Mouse (Mus musculus) stomach, embryonic 15.5 days (tissue): ENCODE data around the gene Lrp6. TPM values are rescaled to one million over a fixed set of nuclear protein-coding genes. Genes with fewer than 3 reads are reported as not detected.

Source experiments
- ATAC-seq: fragments of 200-750 bp; cut with Nextera tagmentation; 2 replicates; pipeline ENCODE4 v1.8.0; 2017; ENCODE audit warnings: low read depth, moderate number of reproducible peaks, moderate TSS enrichment; ENCODE audit not compliant: insufficient read depth, low FRiP score
- H3K27ac ChIP-seq: fragments of 300-500 bp; sonication (generic); 2 replicates; pipeline ENCODE4 v1.5.1; 2015; ENCODE audit warnings: mild to moderate bottlenecking, inconsistent platforms
- H3K27me3 ChIP-seq: fragments of 300-500 bp; sonication (generic); replicated peaks from 2 replicates; pipeline ENCODE4 v1.6.1; 2015; ENCODE audit warnings: inconsistent platforms
- H3K36me3 ChIP-seq: fragments of 300-500 bp; sonication (generic); 2 replicates; pipeline ENCODE4 v1.6.1; 2015; ENCODE audit warnings: inconsistent platforms
- H3K4me1 ChIP-seq: fragments of 300-500 bp; sonication (generic); 2 replicates; pipeline ENCODE4 v1.6.1; 2015; ENCODE audit warnings: inconsistent platforms
- H3K4me2 ChIP-seq: fragments of 300-500 bp; sonication (generic); 2 replicates; pipeline ENCODE4 v1.6.1; 2015; ENCODE audit warnings: mild to moderate bottlenecking, inconsistent platforms
- H3K4me3 ChIP-seq: fragments of 300-500 bp; sonication (generic); replicated peaks from 2 replicates; pipeline ENCODE4 v1.5.1; 2015; ENCODE audit warnings: inconsistent platforms
- H3K9ac ChIP-seq: fragments of 300-500 bp; sonication (generic); 2 replicates; pipeline ENCODE4 v1.6.1; 2015; ENCODE audit warnings: inconsistent platforms
- H3K9me3 ChIP-seq: fragments of 300-500 bp; sonication (generic); 2 replicates; pipeline ENCODE4 v1.6.1; 2016; ENCODE audit warnings: inconsistent platforms
- WGBS: fragments of 180-500 bp; shearing (Covaris S2); methylation state at CpG from one replicate; pipeline ENCODE4 v1.1.7; 2015; 5-methylcytosine and 5-hydroxymethylcytosine counted together
- polyA plus RNA-seq: library from polyadenylated mRNA; unstranded; fragments of >200 nt; fragmentation: Nextera tagmentation; extraction: Ambion mirVana; gene quantifications from 2 replicates; pipeline ENCODE4 v1.2.1, GENCODE M21; 2015

Lrp6 gene
- polyA plus RNA-seq, 1 experiment from 2014 or later, result 26.5 TPM

DNA sequence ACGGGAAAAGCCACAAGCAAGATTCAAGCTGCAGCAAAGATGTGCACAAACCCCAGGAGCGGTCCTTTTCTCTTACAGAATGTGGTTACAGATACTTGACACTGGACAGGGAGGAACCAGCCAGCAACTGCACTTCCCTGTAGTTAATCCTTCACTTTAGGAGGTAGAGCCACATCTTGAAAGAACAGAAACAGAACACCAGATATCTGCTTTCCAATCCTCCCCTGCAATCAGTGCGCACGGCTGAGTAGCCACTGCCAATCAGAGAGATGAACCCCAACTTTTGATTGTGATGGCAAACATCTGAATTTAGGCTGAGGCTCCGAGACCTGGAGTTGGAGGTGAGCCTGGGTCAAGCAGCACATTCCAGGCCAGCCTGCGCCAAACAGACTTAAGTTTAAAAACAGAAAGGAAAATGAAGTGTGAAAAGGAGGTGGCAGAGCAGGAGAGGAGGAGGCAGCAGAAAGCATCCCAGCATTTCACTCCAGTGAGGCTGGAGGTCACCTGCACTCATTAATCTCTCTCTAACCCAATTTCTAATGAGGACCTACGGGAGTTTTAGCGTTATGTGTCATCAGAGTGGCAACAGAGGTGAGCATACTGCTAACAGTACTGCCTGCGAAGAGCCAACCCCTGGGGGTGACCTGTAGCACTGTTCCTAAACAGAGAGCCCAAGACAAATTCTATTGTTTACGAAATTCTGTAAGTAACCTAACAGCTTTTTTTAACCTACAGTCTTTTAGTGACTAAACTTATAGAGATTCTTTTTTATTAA lies 39.8 kb downstream of the Lrp6 start:
- Histone ChIP-seq H3K27ac (no peak overlapping the region), H3K4me3 (no peak overlapping the region), H3K9ac (no peak overlapping the region), H3K36me3 (no peaks in the 10 kb centered on the region), H3K4me1 (0 out of 2 replicates have a peak, but pooled peaks cover 5% of the 10 kb centered on the region), H3K9me3 (no peaks in the 10 kb centered on the region), H3K4me2 (no peak overlapping the region), H3K27me3 (no peaks in the 10 kb centered on the region)
- no peak for ATAC-seq
- WGBS, result 49% methylated on average over 10 of the region's 10 CpGs

DNA sequence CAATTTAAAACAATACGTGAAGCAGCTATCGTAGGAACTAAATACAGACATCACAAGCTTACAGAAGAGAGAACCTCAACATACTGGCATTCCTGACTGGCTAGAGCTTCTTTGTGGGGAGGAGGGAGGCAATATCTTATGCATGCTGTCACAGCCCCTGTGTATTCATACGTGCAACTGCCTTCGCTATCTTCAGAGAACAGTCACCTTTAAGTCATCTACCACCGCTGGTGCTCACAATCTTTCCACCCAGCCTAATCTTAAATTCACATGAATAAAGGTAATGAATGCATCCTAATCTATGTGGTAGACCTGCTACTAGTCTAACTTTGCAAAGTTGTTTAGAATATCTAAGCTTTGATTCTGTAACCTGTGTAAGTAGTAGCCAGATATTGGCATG lies 40.5 kb downstream of the Lrp6 start:
- 69% methylated on average over 5 of the region's 5 CpGs for WGBS
- Histone ChIP-seq H3K36me3 (no peaks in the 10 kb centered on the region), H3K4me3 (no peak overlapping the region), H3K4me2 (no peak overlapping the region), H3K27me3 (no peaks in the 10 kb centered on the region), H3K9me3 (no peaks in the 10 kb centered on the region), H3K4me1 (0 out of 2 replicates have a peak, but pooled peaks cover 9% of the 10 kb centered on the region), H3K9ac (no peak overlapping the region), H3K27ac (no peak overlapping the region)
- no peak; the same call in 1 of the 2 replicates for ATAC-seq

DNA sequence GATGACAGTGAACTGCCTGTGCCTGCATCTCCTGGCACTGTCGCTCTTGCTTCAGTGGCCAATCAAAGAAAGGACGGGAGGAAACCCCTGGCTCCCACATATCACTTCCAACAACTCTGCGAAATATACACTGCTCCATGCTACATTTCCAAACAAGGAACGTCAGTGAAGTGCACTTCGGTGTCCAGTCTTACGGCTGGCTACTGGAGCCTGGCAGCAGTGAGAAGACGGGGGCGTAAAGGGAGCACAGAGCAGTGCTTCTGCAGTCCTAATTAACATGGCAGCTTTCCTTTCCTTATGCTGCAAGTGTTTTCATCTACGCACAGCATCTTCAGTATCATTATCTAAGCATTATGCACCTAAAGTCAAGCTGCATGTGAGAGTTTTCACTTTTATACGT lies 45.4 kb downstream of the Lrp6 start:
- H3K4me2 ChIP-seq, result no peak overlapping the region
- H3K9ac ChIP-seq, result no peak overlapping the region
- H3K27me3 ChIP-seq, result no peaks in the 10 kb centered on the region
- H3K4me3 ChIP-seq, result no peak overlapping the region
- H3K9me3 ChIP-seq, result no peaks in the 10 kb centered on the region
- H3K4me1 ChIP-seq, result 0 out of 2 replicates have a peak, but pooled peaks cover 8% of the 10 kb centered on the region
- no peak for ATAC-seq
- no peaks in the 10 kb centered on the region for H3K36me3 ChIP-seq
- 65% methylated on average over 10 of the region's 10 CpGs for whole genome bisulfite sequencing
- no peak overlapping the region for H3K27ac ChIP-seq

DNA sequence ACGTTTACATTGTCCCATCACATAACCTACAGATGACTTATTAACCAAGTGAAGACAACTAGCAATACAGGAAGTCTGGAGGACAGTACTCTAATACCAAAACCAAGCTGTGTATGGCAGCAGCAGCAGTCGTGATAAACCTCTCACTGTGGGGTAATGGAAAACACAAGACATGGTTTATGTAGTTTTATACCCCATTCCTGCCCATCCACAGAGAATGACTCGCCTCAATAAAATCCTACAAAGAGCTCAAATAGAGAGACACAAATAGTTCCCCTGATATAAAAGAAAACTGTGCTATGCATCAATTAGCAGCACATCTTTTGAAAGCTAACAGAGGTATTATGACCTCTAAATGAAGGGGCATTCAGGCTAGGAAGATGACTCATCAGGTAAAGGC lies 45.9 kb downstream of the Lrp6 start:
- ATAC-seq, result no peak
- 0 out of 2 replicates have a peak, but pooled peaks cover 11% of the 10 kb centered on the region for H3K4me1 ChIP-seq
- H3K4me2 ChIP-seq, result no peak overlapping the region
- H3K27ac ChIP-seq, result no peak overlapping the region
- H3K4me3 ChIP-seq, result no peak overlapping the region
- no peaks in the 10 kb centered on the region for H3K36me3 ChIP-seq
- 45% methylated on average over 3 of the region's 3 CpGs for WGBS
- no peak overlapping the region for H3K9ac ChIP-seq
- no peaks in the 10 kb centered on the region for H3K9me3 ChIP-seq
- no peaks in the 10 kb centered on the region for H3K27me3 ChIP-seq

DNA sequence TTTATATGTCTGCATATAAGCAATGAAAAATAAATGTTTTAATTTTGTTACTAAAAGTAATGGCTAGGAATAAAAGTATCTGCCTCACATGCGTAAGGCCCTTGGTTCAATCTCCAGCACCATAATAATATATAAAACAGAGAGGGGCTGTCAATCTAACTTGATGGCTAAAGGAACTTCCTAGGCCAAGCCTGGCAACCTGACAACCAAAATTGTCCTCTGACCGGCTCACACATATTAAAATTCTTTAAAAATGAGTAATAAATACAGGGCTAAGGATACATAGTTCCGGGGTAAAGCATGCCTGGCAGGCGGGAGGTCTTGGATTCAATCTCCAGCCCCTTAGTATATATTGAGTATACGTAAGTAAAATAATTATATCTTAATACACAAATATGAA lies 48.3 kb downstream of the Lrp6 start:
- peaks cover 11% of the 10 kb centered on the region; the same call in 1 of the 2 replicates for H3K4me1 ChIP-seq
- no peaks in the 10 kb centered on the region for H3K36me3 ChIP-seq
- WGBS, result 70% methylated on average over 5 of the region's 5 CpGs
- ATAC-seq, result no peak
- H3K9me3 ChIP-seq, result no peaks in the 10 kb centered on the region
- H3K4me2 ChIP-seq, result no peak overlapping the region
- no peak overlapping the region for H3K9ac ChIP-seq
- no peak overlapping the region for H3K4me3 ChIP-seq
- no peak overlapping the region for H3K27ac ChIP-seq
- H3K27me3 ChIP-seq, result no peaks in the 10 kb centered on the region

DNA sequence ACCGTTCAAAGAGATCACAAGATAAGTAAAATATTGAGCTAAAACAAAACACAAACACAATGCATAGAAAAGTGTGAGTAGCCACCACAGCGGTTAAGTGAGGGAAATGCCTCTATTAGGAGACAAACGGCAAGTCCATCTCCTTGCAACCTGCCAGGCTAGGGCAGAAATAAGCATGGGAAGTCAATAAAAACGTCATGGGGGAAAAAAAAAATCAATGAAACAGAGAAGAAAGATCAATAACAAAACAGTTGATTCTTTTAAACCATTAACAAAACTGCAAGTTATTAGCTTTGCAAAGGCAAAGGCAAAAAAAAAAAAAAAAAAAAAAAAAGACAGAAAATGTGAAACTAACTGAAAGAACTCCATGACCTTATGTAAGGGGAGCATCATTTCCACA lies 49.6 kb downstream of the Lrp6 start:
- H3K27ac ChIP-seq, result no peak overlapping the region
- ATAC-seq, result no peak
- H3K4me1 ChIP-seq, result peaks cover 14% of the 10 kb centered on the region; the same call in 1 of the 2 replicates
- H3K36me3 ChIP-seq, result 0 out of 2 replicates have a peak, but pooled peaks cover 4% of the 10 kb centered on the region
- no peak overlapping the region for H3K9ac ChIP-seq
- no peaks in the 10 kb centered on the region for H3K27me3 ChIP-seq
- H3K4me3 ChIP-seq, result no peak overlapping the region
- 54% methylated on average over 4 of the region's 4 CpGs for WGBS
- no peak overlapping the region for H3K4me2 ChIP-seq
- H3K9me3 ChIP-seq, result no peaks in the 10 kb centered on the region

DNA sequence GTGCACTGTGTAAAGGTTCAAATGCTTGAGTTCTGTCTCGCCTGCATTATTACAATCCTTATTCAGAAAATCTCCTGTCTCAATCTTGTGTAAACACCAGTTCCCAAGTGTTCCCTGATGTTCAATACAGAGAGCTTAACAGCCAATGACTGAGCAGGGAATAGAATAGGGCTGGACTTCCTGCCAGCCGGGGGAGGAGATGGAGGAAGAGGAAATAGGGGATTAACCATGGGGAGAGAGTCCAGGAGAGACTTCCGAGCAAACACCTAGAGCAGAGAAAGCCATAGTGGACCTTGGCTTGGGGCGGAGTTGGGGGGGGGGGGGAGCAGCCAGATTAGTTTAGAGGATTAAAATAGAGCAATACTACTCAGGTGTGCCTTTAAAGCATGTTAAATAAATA lies 51.3 kb downstream of the Lrp6 start:
- ATAC-seq, result peak; percentile 90
- H3K4me2 ChIP-seq, result no peak overlapping the region
- 32% methylated on average over 4 of the region's 4 CpGs for WGBS
- no peak overlapping the region for H3K4me3 ChIP-seq
- H3K27me3 ChIP-seq, result no peaks in the 10 kb centered on the region
- no peak overlapping the region for H3K9ac ChIP-seq
- H3K36me3 ChIP-seq, result 0 out of 2 replicates have a peak, but pooled peaks cover 4% of the 10 kb centered on the region
- H3K27ac ChIP-seq, result no peak overlapping the region
- H3K9me3 ChIP-seq, result no peaks in the 10 kb centered on the region
- H3K4me1 ChIP-seq, result peaks cover 14% of the 10 kb centered on the region; the same call in 1 of the 2 replicates

DNA sequence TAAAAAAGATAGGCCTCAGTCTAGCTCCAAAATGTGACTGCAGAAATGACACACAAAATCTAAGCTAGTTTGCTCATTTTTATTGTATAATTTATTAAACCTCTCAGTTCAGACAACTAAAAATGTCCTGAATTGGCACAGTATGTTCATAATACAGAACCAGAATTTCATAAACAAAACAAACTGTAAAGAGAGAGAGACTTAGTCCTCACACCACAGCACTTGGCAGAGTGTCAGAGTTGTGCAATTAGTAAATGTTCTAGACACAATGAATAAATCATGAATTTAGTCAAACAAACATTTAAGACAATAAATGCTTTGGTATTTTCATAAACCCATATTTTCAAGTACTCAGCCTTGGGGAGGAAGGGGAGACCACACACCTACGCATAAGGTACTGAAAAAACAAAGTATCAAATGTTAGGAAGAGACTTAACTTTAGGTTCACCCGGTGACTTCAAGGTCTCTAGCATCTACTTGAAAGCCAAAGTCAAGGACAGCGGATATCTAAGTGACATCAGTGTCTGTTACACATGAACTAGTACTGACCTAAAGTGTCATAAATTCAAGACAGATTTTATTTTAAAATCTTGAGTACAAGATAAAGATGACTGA lies 52.8 kb downstream of the Lrp6 start:
- no peak overlapping the region for H3K4me2 ChIP-seq
- 0 out of 2 replicates have a peak, but pooled peaks cover 4% of the 10 kb centered on the region for H3K36me3 ChIP-seq
- H3K4me3 ChIP-seq, result no peak overlapping the region
- H3K9ac ChIP-seq, result no peak overlapping the region
- no peaks in the 10 kb centered on the region for H3K27me3 ChIP-seq
- ATAC-seq, result no peak
- no peaks in the 10 kb centered on the region for H3K9me3 ChIP-seq
- WGBS, result 73% methylated on average over 3 of the region's 3 CpGs
- H3K4me1 ChIP-seq, result peaks cover 14% of the 10 kb centered on the region; the same call in 1 of the 2 replicates
- no peak overlapping the region for H3K27ac ChIP-seq

DNA sequence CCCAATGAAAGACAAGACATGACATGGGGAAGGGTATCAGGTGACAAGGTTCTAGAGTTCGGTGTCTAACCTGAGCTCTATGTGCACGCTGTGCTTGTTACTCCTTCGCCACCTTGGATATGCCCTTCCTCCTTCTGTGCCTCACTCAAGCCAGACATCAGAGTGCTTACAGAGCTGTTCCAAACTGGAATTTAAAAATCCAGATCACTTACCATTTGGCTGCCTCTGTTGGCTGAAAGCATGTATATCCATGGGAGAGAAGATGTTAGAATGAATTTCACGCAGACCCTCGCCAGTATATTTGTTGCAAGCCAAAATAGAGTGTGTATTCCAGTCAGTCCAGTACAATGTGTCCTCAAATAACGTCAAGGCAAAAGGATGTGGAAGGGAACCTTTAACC lies 53.8 kb downstream of the Lrp6 start:
- WGBS, result 75% methylated on average over 6 of the region's 6 CpGs
- no peak overlapping the region for H3K27ac ChIP-seq

DNA sequence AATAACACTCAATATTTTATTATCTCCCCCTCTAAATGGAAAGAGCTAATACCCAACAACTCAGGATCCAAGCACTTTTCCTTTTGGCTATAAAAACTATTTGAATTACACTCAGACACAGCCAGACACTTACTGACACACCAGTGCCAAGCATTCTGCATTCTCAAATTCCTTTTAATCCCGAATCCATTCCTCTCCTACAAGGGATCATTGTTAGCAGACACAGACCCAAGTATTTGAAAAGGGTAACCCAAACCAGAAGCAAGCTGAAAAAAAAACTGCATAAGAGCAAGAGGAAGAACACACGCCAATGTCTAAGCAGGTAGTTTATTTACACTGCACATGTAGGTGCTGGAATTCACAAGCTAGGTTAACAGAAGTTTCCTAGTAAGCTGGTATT lies 54.3 kb downstream of the Lrp6 start:
- peaks cover 14% of the 10 kb centered on the region; the same call in 1 of the 2 replicates for H3K4me1 ChIP-seq
- H3K27me3 ChIP-seq, result no peaks in the 10 kb centered on the region
- H3K4me3 ChIP-seq, result no peak overlapping the region
- no peak overlapping the region for H3K4me2 ChIP-seq
- WGBS, result 63% methylated on average over 2 of the region's 2 CpGs
- H3K9ac ChIP-seq, result no peak overlapping the region
- no peak overlapping the region for H3K27ac ChIP-seq
- 0 out of 2 replicates have a peak, but pooled peaks cover 4% of the 10 kb centered on the region for H3K36me3 ChIP-seq
- no peak for ATAC-seq
- H3K9me3 ChIP-seq, result no peaks in the 10 kb centered on the region

More for the DNA sequence above, 53.8 kb downstream of the Lrp6 start:
- H3K9me3 ChIP-seq, result no peaks in the 10 kb centered on the region
- H3K9ac ChIP-seq, result no peak overlapping the region
- no peak overlapping the region for H3K4me3 ChIP-seq
- ATAC-seq, result no peak
- 0 out of 2 replicates have a peak, but pooled peaks cover 4% of the 10 kb centered on the region for H3K36me3 ChIP-seq
- peaks cover 14% of the 10 kb centered on the region; the same call in 1 of the 2 replicates for H3K4me1 ChIP-seq
- H3K4me2 ChIP-seq, result no peak overlapping the region
- H3K27me3 ChIP-seq, result no peaks in the 10 kb centered on the region

DNA sequence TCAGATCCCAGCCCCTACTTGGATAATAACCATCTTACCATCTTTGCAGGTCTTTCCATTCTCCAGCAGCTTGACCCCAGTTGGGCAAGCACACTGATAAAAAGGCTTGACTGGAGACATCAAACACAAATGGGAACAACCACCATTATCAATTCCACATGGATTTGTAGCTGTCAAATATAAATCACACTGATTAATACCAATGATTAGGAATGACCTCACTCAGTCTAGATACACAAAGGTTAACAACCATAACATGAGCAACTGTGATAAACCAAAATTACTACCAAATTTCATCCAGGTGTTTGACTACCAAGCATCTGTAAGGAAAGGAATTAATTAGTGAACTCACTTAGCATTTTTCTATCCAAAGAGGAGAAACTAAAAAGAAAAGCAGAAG lies 55.6 kb downstream of the Lrp6 start:
- no peak for ATAC-seq

DNA sequence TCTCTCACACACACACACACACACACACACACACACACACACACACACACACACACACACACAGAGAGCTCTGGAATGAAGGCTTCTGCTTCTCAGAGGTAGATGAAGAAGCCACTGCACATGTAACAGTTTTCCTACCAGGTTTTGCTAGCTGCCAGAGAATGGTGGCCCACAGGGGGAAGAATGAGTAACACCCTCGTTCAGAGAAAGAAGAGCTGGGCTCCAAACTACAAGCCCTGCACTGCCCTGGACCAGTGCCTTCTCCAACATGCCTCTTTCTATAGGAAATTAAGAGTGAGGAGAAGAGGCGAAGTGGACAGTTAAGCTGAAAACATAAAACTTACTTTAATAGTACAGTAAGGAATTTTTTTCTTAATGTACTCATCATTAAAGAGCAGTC lies 56.5 kb downstream of the Lrp6 start:
- no peaks in the 10 kb centered on the region for H3K9me3 ChIP-seq
- H3K27ac ChIP-seq, result no peak overlapping the region
- 43% methylated on average over 2 of the region's 2 CpGs for WGBS
- H3K27me3 ChIP-seq, result no peaks in the 10 kb centered on the region
- H3K4me3 ChIP-seq, result no peak overlapping the region
- H3K36me3 ChIP-seq, result peaks cover 18% of the 10 kb centered on the region
- peak overlapping the region; percentile 16; the same call in 1 of the 2 replicates for H3K4me2 ChIP-seq
- no peak overlapping the region for H3K9ac ChIP-seq
- H3K4me1 ChIP-seq, result peaks cover 7% of the 10 kb centered on the region; the same call in 1 of the 2 replicates
- ATAC-seq, result no peak

More for the DNA sequence above, 55.6 kb downstream of the Lrp6 start:
- Histone ChIP-seq H3K27me3 (no peaks in the 10 kb centered on the region), H3K27ac (no peak overlapping the region), H3K4me2 (no peak overlapping the region), H3K9me3 (no peaks in the 10 kb centered on the region), H3K4me1 (peaks cover 10% of the 10 kb centered on the region; the same call in 1 of the 2 replicates), H3K9ac (no peak overlapping the region), H3K36me3 (peaks cover 11% of the 10 kb centered on the region), H3K4me3 (no peak overlapping the region)
